Mouse (Mus musculus): ENCODE results near the gene Gtpbp3. TPM values are rescaled to one million over a fixed set of nuclear protein-coding genes. Genes with fewer than 3 reads are reported as not detected.
A peak's percentile ranks its signal among the peaks of the same experiment; 100 is the strongest.

Gtpbp3 gene
- 10 to 100 TPM; 19.1 to 22.2 TPM for total RNA-seq (2021)
- long read RNA-seq, experiment 1, transcript Gtpbp3-201 (9 exons, 2,800 nt): major isoform, 6 of 15 reads
- long read RNA-seq, experiment 1, partial matches to known transcripts: 3 of 15 reads
- long read RNA-seq, experiment 1, other reads (novel, unspliced or antisense): 3 of 15 reads
- long read RNA-seq, experiment 2, partial matches to known transcripts: 0 of 5 reads
- long read RNA-seq, experiment 2, other reads (novel, unspliced or antisense): 3 of 5 reads

- DNase-seq: peak; percentile 89 to 91
Measured at GRCm38 (mm10) chr8:71487691-71488445, at the start of gene Gtpbp3. Gtpbp3 (plus strand) TSS chr8:71488103.

- peak; percentile 45 to 82 for DNase-seq
Measured at GRCm38 (mm10) chr8:71441404-71441803, 46.5 kb upstream of the Gtpbp3 start.

GRCm38 (mm10) chr8:71445096-71445495, 42.8 kb upstream of the Gtpbp3 start:
- no peak for DNase-seq

GRCm38 (mm10) chr8:71451337-71451736, 36.6 kb upstream of the Gtpbp3 start:
- no peak for DNase-seq

- DNase-seq: no peak
Measured at GRCm38 (mm10) chr8:71451777-71452176, 36.1 kb upstream of the Gtpbp3 start.

GRCm38 (mm10) chr8:71452669-71453068, 35.2 kb upstream of the Gtpbp3 start:
- no peak for DNase-seq

GRCm38 (mm10) chr8:71454668-71455067, 33.2 kb upstream of the Gtpbp3 start:
- no peak for DNase-seq

GRCm38 (mm10) chr8:71456906-71457305, 31.0 kb upstream of the Gtpbp3 start:
- no peak for DNase-seq

- no peak for DNase-seq
Measured at GRCm38 (mm10) chr8:71457659-71458270, 30.1 kb upstream of the Gtpbp3 start.

GRCm38 (mm10) chr8:71460716-71461115, 27.2 kb upstream of the Gtpbp3 start:
- no peak for DNase-seq

GRCm38 (mm10) chr8:71461152-71461840, 26.6 kb upstream of the Gtpbp3 start:
- no peak for DNase-seq

- DNase-seq: no peak
Measured at GRCm38 (mm10) chr8:71462191-71462590, 25.7 kb upstream of the Gtpbp3 start.

GRCm38 (mm10) chr8:71462786-71463185, 25.1 kb upstream of the Gtpbp3 start:
- peak; percentile 60 to 61 for DNase-seq

GRCm38 (mm10) chr8:71463188-71464033, 24.5 kb upstream of the Gtpbp3 start, which contains the start of gene Abhd8:
Abhd8 (minus strand) TSS chr8:71463655.
- peak; percentile 98 to 99 for DNase-seq

GRCm38 (mm10) chr8:71464513-71465500, 23.1 kb upstream of the Gtpbp3 start, which contains the start of gene Mrpl34:
Mrpl34 (plus strand) TSS chr8:71464959.
- DNase-seq: peak; percentile 99

- no peak for DNase-seq
Measured at GRCm38 (mm10) chr8:71465733-71466132, 22.2 kb upstream of the Gtpbp3 start.

- no peak for DNase-seq
Measured at GRCm38 (mm10) chr8:71466198-71466597, 21.7 kb upstream of the Gtpbp3 start.

- no peak for DNase-seq
Measured at GRCm38 (mm10) chr8:71467201-71467600, 20.7 kb upstream of the Gtpbp3 start.

- no peak for DNase-seq
Measured at GRCm38 (mm10) chr8:71468001-71468400, 19.9 kb upstream of the Gtpbp3 start.

GRCm38 (mm10) chr8:71468916-71469315, 19.0 kb upstream of the Gtpbp3 start, which contains the start of gene Dda1:
Dda1 (plus strand) TSS chr8:71469199.
- peak; percentile 97 to 99 for DNase-seq
